Mouse (Mus musculus): Measurements from ENCODE around the gene Ticam1.

DNA sequence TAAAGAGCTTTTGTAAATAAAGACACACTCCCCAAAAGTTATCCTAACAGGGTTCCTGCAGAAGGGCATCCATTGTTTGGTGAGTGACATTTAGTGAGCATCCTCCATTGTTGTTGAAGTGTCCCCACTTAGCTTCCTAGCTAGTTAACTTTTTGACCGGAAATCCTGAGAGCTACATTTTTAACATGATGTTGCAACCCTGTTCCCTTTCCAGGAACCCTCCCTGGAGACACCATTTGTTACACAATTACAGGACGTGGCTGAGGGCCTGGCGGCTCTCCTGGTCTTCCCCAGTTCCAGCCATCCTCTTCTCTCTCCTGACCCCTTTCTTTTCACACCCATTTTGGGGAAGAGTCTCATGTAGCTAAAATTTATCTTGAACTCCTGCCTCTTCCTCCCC lies 56.8 kb downstream of the Ticam1 start:
- TF ChIP-seq CTCF (IDR thresholded peaks at IDR 0.05; ENCODE audit: low read depth, low read length), result no peak
- no peak for TF ChIP-seq POLR2A (IDR thresholded peaks at IDR 0.05; ENCODE audit: insufficient read depth, low read length)

Data from ES-Bruce4 (cell line).